Mouse (Mus musculus) liver, postnatal 0 days (tissue): ENCODE data around the gene Jmjd6. TPM values are rescaled to one million over a fixed set of nuclear protein-coding genes. Genes with fewer than 3 reads are reported as not detected.

Source experiments
- ATAC-seq: fragments of 200-750 bp; cut with Nextera tagmentation; 2 replicates; pipeline ENCODE4 v1.8.0; 2017; ENCODE audit warnings: mild to moderate bottlenecking, moderate library complexity
- DNase-seq: peaks from one replicate; pipeline ENCODE4 v3.0.0-alpha.2; 2016
- H3K27ac ChIP-seq: fragments of 300-500 bp; sonication (generic); 2 replicates; pipeline ENCODE4 v1.5.1; 2014; ENCODE audit warnings: antibody characterized with exemption, moderate library complexity, mild to moderate bottlenecking, low read depth
- H3K27me3 ChIP-seq: fragments of 300-500 bp; sonication (generic); 2 replicates; pipeline ENCODE4 v1.6.1; 2014; ENCODE audit warnings: low read length, control low read depth, mixed read lengths; ENCODE audit not compliant: insufficient read depth
- H3K36me3 ChIP-seq: fragments of 300-500 bp; sonication (generic); replicated peaks from 2 replicates; pipeline ENCODE4 v1.6.1; 2014; ENCODE audit warnings: mild to moderate bottlenecking, control low read depth, low read length, moderate library complexity, mixed read lengths; ENCODE audit not compliant: insufficient read depth
- H3K4me1 ChIP-seq: fragments of 300-500 bp; sonication (generic); 2 replicates; pipeline ENCODE4 v1.6.1; 2014; ENCODE audit warnings: antibody characterized with exemption, mild to moderate bottlenecking, control low read depth; ENCODE audit not compliant: insufficient read depth
- H3K4me2 ChIP-seq: fragments of 300-500 bp; sonication (generic); 2 replicates; pipeline ENCODE4 v1.6.1; 2014; ENCODE audit warnings: low read depth, mild to moderate bottlenecking, low read length, moderate library complexity, mixed read lengths
- H3K4me3 ChIP-seq: fragments of 300-500 bp; sonication (generic); 2 replicates; pipeline ENCODE4 v1.5.1; 2014; ENCODE audit warnings: low read depth, low read length
- H3K9ac ChIP-seq: fragments of 300-500 bp; sonication (generic); replicated peaks from 2 replicates; pipeline ENCODE4 v1.6.1; 2014; ENCODE audit warnings: mild to moderate bottlenecking, moderate library complexity
- H3K9me3 ChIP-seq: fragments of 300-500 bp; sonication (generic); 2 replicates; pipeline ENCODE4 v1.6.1; 2016; ENCODE audit warnings: mild to moderate bottlenecking, control low read depth, low read length, mixed read lengths
- CTCF ChIP-seq: sonication (generic); IDR thresholded peaks from 2 replicates; pipeline ENCODE4 v1.5.1; 2016; ENCODE audit warnings: antibody characterized with exemption, low read depth
- EP300 ChIP-seq: IDR thresholded peaks from 2 replicates; pipeline ENCODE4 v1.6.1; 2016; ENCODE audit warnings: antibody characterized with exemption, low read depth, mild to moderate bottlenecking
- WGBS: fragments of 180-500 bp; shearing (Covaris S2); extraction: QIAGEN DNeasy Blood & Tissue Kit; methylation state at CpG from one replicate; pipeline ENCODE4 v1.1.7; 2014; ENCODE audit not compliant: insufficient replicate concordance; 5-methylcytosine and 5-hydroxymethylcytosine counted together
- polyA plus RNA-seq: library from polyadenylated mRNA; unstranded; fragments of >200 nt; fragmentation: Nextera tagmentation; extraction: Ambion mirVana; gene quantifications from 2 replicates; pipeline ENCODE4 v1.2.1, GENCODE M21; 2015

The Jmjd6 gene
- polyA plus RNA-seq, 1 experiment from 2014 or later, result 19.0 TPM

DNA sequence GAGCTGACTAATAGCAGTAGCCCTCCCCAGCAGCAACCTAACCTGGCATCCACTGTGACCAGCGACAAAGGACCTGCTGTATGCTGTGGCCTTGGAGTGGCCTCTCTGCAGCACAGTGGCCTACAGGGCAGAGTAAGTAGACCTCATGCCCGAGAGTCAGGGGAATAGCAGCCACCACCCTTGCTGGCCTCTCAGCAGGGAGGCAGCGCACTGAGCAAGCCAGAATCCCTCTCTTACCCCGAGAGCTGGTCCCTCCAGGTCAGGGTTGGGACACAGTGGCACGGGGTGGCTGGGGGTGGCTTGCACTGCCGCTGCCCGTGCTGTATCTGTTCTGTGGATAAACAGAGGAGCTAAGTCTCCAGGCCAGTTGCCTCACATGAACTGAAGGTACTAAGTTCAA, 3.6 kb downstream of the Jmjd6 start:
- no peak overlapping the region for H3K9ac ChIP-seq
- no peak overlapping the region for H3K4me2 ChIP-seq
- no peak for TF ChIP-seq CTCF
- no peak for TF ChIP-seq EP300
- H3K36me3 ChIP-seq, result peaks cover 61% of the 10 kb centered on the region
- no peaks in the 10 kb centered on the region for H3K27me3 ChIP-seq
- WGBS, result 56% methylated on average over 7 of the region's 7 CpGs
- H3K4me3 ChIP-seq, result no peak overlapping the region
- H3K4me1 ChIP-seq, result peaks cover 24% of the 10 kb centered on the region
- ATAC-seq (no peak), DNase-seq (peak; percentile 36)
- H3K27ac ChIP-seq, result no peak overlapping the region
- H3K9me3 ChIP-seq, result no peaks in the 10 kb centered on the region

DNA sequence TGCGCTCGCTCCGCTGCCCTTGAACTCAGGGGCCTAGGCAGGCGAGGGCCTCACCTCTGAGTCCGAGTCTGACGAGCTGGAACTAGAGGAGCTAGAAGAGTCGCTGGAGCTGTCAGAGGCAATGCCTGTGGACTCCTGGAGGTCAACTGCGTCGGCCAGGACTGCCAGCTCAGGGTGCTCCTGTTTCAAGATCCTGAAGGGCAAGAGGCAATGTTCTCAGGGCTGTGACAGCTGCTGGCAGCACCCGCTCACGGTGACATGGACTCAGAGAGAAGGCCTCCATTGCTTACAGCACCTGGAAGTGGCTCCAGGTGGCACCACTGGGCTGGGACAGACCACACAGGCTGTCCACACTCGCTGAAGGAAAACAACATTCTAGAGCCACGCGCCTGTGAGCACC, 4.3 kb downstream of the Jmjd6 start:
- no peak overlapping the region for H3K4me3 ChIP-seq
- peaks cover 68% of the 10 kb centered on the region for H3K36me3 ChIP-seq
- DNase-seq (no peak), ATAC-seq (no peak)
- no peaks in the 10 kb centered on the region for H3K9me3 ChIP-seq
- TF ChIP-seq CTCF, result no peak
- no peak for TF ChIP-seq EP300
- no peaks in the 10 kb centered on the region for H3K27me3 ChIP-seq
- H3K4me2 ChIP-seq, result no peak overlapping the region
- peaks cover 17% of the 10 kb centered on the region for H3K4me1 ChIP-seq
- 90% methylated on average over 14 of the region's 14 CpGs for WGBS
- no peak overlapping the region for H3K27ac ChIP-seq
- H3K9ac ChIP-seq, result no peak overlapping the region

DNA sequence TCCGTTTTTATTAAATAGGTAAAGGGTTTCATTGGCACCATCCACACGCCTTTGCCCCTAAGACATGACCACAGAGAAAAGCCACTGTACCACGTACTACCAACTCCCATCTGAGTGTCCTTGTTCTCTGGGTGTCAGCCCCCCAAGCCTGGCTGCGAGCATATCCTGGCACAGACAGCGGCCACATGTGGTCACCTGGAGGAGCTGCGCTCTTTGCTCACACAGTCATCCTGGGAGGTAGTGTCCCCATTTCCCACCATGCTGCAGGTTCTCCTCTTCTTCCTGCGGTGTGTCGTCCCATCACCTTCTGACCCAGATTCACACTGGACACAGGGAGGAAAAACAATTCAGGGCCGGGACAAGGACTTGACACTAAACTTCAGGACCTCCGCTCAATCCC, 5.8 kb downstream of the Jmjd6 start:
- no peak for ATAC-seq
- TF ChIP-seq CTCF, result peak; percentile 22; the same call in 1 of the 2 replicates
- TF ChIP-seq EP300, result no peak
- WGBS, result 88% methylated on average over 10 of the region's 10 CpGs
- H3K9me3 ChIP-seq, result no peaks in the 10 kb centered on the region
- H3K9ac ChIP-seq, result no peak overlapping the region
- H3K27ac ChIP-seq, result no peak overlapping the region
- no peak overlapping the region for H3K4me3 ChIP-seq
- peaks cover 71% of the 10 kb centered on the region for H3K36me3 ChIP-seq
- no peaks in the 10 kb centered on the region for H3K27me3 ChIP-seq
- H3K4me2 ChIP-seq, result no peak overlapping the region
- H3K4me1 ChIP-seq, result peaks cover 17% of the 10 kb centered on the region
- DNase-seq, result no peak

DNA sequence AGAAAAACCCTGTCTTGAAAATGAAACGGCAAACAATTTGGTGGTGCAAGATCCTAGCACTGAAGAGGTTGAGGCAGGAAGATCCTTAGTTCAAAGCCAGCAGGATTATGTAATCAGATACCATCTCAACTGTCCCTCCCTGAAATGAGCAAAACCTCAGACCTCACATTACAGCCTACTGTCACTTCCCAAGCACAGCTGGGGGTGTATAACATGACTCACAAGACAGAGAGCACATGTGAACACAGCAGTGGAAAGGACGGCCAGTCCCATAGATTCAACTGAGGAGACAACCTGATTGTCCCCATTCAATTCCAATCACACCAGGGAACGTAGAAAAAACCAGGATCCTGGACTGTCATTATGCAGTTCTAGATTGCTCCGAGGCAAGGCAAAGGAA, 7.0 kb downstream of the Jmjd6 start:
- Histone ChIP-seq H3K27ac (no peak overlapping the region), H3K9me3 (no peaks in the 10 kb centered on the region), H3K4me2 (no peak overlapping the region), H3K4me3 (no peak overlapping the region), H3K4me1 (peaks cover 12% of the 10 kb centered on the region), H3K36me3 (peaks cover 67% of the 10 kb centered on the region), H3K9ac (no peak overlapping the region), H3K27me3 (no peaks in the 10 kb centered on the region)
- 86% methylated on average over 4 of the region's 4 CpGs for WGBS
- DNase-seq (no peak), ATAC-seq (no peak)
- TF ChIP-seq CTCF (no peak), EP300 (no peak)

- Histone ChIP-seq H3K36me3 (peaks cover 54% of the 10 kb centered on the region), H3K4me2 (no peak overlapping the region), H3K9me3 (no peaks in the 10 kb centered on the region), H3K9ac (no peak overlapping the region), H3K27me3 (no peaks in the 10 kb centered on the region), H3K27ac (no peak overlapping the region), H3K4me1 (no peaks in the 10 kb centered on the region), H3K4me3 (no peak overlapping the region)
- no peak for ATAC-seq
- DNase-seq, result no peak
- WGBS, result 86% methylated on average over 1 of the region's 1 CpGs
- no peak for TF ChIP-seq EP300
- no peak for TF ChIP-seq CTCF
These were observed 8.3 kb downstream of the Jmjd6 start for GRCm38 (mm10) chr11:116834954-116835353.

DNA sequence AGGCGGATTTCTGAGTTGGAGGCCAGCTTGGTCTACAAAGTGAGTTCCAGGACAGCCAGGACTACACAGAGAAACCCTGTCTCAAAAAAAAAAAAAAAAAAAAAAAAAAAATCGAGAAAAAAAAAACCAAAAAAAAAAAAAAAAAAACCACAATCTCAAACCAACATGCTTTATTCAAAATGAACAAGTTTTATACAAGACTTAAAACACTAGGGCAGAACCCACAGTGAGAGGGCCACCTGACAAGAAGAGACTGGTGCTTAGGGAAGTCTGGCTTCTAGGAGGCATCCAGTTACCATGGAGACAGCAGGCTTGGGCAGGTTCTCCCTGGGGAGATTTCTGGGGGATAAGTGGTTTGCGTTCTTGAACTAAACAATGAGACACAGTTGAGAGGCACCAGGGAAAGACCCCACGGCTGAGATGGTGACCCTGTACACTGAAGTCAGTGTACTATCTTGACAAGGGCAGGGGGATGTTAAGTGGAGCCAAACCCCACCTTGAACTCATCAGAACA, 11.0 kb downstream of the Jmjd6 start:
- WGBS, result 49% methylated on average over 3 of the region's 4 CpGs
- Histone ChIP-seq H3K27ac (no peak overlapping the region), H3K4me3 (no peak overlapping the region), H3K36me3 (peaks cover 29% of the 10 kb centered on the region), H3K9ac (no peak overlapping the region), H3K4me1 (peaks cover 6% of the 10 kb centered on the region; the same call in 1 of the 2 replicates), H3K27me3 (0 out of 2 replicates have a peak, but pooled peaks cover 4% of the 10 kb centered on the region), H3K9me3 (no peaks in the 10 kb centered on the region), H3K4me2 (no peak overlapping the region)
- no peak for DNase-seq
- no peak for ATAC-seq
- TF ChIP-seq EP300, result no peak
- TF ChIP-seq CTCF, result no peak
